Mouse (Mus musculus): Measurements from ENCODE around the gene Cdkal1. TPM values are rescaled to one million over a fixed set of nuclear protein-coding genes. Genes with fewer than 3 reads are reported as not detected.

Gene Cdkal1
- polyA plus RNA-seq, 2 experiments: 2.0 to 7.7 TPM

- no peaks in the 10 kb centered on the region for H3K4me1 ChIP-seq (replicated peaks; ENCODE audit: control insufficient read depth in 2 of 2, insufficient read depth in 2 of 2, low read length in 1 of 2)
- no peak overlapping the region for H3K4me2 ChIP-seq (ENCODE audit: low read depth)
- H3K9me3 ChIP-seq (ENCODE audit: control insufficient read depth, low read length): no peaks in the 10 kb centered on the region
- no peak for TF ChIP-seq EP300 (IDR thresholded peaks at IDR 0.05; ENCODE audit: low read depth)
- no peak for TF ChIP-seq CTCF (IDR thresholded peaks at IDR 0.05; ENCODE audit: low read depth)
- H3K9ac ChIP-seq (replicated peaks): no peak overlapping the region
- H3K27ac ChIP-seq: no peak overlapping the region
- ATAC-seq (ENCODE audit: insufficient read depth) (no peak), DNase-seq (ENCODE audit: low read depth in 3 of 3, low spot score in 3 of 3) (no peak)
- no peaks in the 10 kb centered on the region for H3K27me3 ChIP-seq (ENCODE audit: control insufficient read depth, insufficient read depth, low read length)
- WGBS (ENCODE audit: insufficient replicate concordance): 39% methylated on average over 2 of the region's 2 CpGs
- no peak overlapping the region for H3K4me3 ChIP-seq (ENCODE audit: insufficient read depth in 1 of 2, low read depth in 2 of 2, low read length in 2 of 2)
- no peaks in the 10 kb centered on the region for H3K36me3 ChIP-seq (replicated peaks; ENCODE audit: control insufficient read depth, insufficient read depth, low read depth)
These were observed 543.4 kb downstream of the Cdkal1 start for GRCm38 (mm10) chr13:29312026-29312425.

- TF ChIP-seq EP300 (IDR thresholded peaks at IDR 0.05; ENCODE audit: low read depth): no peak
- no peak for TF ChIP-seq CTCF (IDR thresholded peaks at IDR 0.05; ENCODE audit: low read depth)
- ATAC-seq (ENCODE audit: insufficient read depth) (no peak), DNase-seq (ENCODE audit: low read depth in 3 of 3, low spot score in 3 of 3) (no peak)
- no peaks in the 10 kb centered on the region for H3K4me1 ChIP-seq (replicated peaks; ENCODE audit: control insufficient read depth in 2 of 2, insufficient read depth in 2 of 2, low read length in 1 of 2)
- no peaks in the 10 kb centered on the region for H3K27me3 ChIP-seq (ENCODE audit: control insufficient read depth, insufficient read depth, low read length)
- H3K4me3 ChIP-seq (ENCODE audit: insufficient read depth in 1 of 2, low read depth in 2 of 2, low read length in 2 of 2): no peak overlapping the region
- no peaks in the 10 kb centered on the region for H3K36me3 ChIP-seq (replicated peaks; ENCODE audit: control insufficient read depth, insufficient read depth, low read depth)
- 38% methylated on average over 6 of the region's 6 CpGs for WGBS (ENCODE audit: insufficient replicate concordance)
- no peak overlapping the region for H3K27ac ChIP-seq
- no peak overlapping the region for H3K9ac ChIP-seq (replicated peaks)
- H3K9me3 ChIP-seq (ENCODE audit: control insufficient read depth, low read length): no peaks in the 10 kb centered on the region
- no peak overlapping the region for H3K4me2 ChIP-seq (ENCODE audit: low read depth)
These were observed 548.1 kb downstream of the Cdkal1 start for GRCm38 (mm10) chr13:29307420-29307819.

- no peak for ATAC-seq (ENCODE audit: insufficient read depth)
- H3K4me3 ChIP-seq (ENCODE audit: insufficient read depth in 1 of 2, low read depth in 2 of 2, low read length in 2 of 2): no peak overlapping the region
- no peaks in the 10 kb centered on the region for H3K4me1 ChIP-seq (replicated peaks; ENCODE audit: control insufficient read depth in 2 of 2, insufficient read depth in 2 of 2, low read length in 1 of 2)
- H3K36me3 ChIP-seq (replicated peaks; ENCODE audit: control insufficient read depth, insufficient read depth, low read depth): no peaks in the 10 kb centered on the region
- TF ChIP-seq CTCF (IDR thresholded peaks at IDR 0.05; ENCODE audit: low read depth) (no peak), EP300 (IDR thresholded peaks at IDR 0.05; ENCODE audit: low read depth) (no peak)
- no peak overlapping the region for H3K27ac ChIP-seq
- no peaks in the 10 kb centered on the region for H3K9me3 ChIP-seq (ENCODE audit: control insufficient read depth, low read length)
- H3K9ac ChIP-seq (replicated peaks): no peak overlapping the region
- 63% methylated on average over 9 of the region's 9 CpGs for WGBS (ENCODE audit: insufficient replicate concordance)
- no peaks in the 10 kb centered on the region for H3K27me3 ChIP-seq (ENCODE audit: control insufficient read depth, insufficient read depth, low read length)
- H3K4me2 ChIP-seq (ENCODE audit: low read depth): no peak overlapping the region
- no peak for DNase-seq (ENCODE audit: low read depth in 3 of 3, low spot score in 3 of 3)
These were observed 562.8 kb downstream of the Cdkal1 start for GRCm38 (mm10) chr13:29292608-29293240.

- H3K27me3 ChIP-seq (ENCODE audit: control insufficient read depth, insufficient read depth, low read length): no peaks in the 10 kb centered on the region
- DNase-seq (ENCODE audit: low read depth in 3 of 3, low spot score in 3 of 3) (no peak), ATAC-seq (ENCODE audit: insufficient read depth) (no peak)
- no peak for TF ChIP-seq CTCF (IDR thresholded peaks at IDR 0.05; ENCODE audit: low read depth)
- no peak for TF ChIP-seq EP300 (IDR thresholded peaks at IDR 0.05; ENCODE audit: low read depth)
- no peaks in the 10 kb centered on the region for H3K9me3 ChIP-seq (ENCODE audit: control insufficient read depth, low read length)
- H3K4me1 ChIP-seq (replicated peaks; ENCODE audit: control insufficient read depth in 2 of 2, insufficient read depth in 2 of 2, low read length in 1 of 2): no peaks in the 10 kb centered on the region
- H3K27ac ChIP-seq: no peak overlapping the region
- no peaks in the 10 kb centered on the region for H3K36me3 ChIP-seq (replicated peaks; ENCODE audit: control insufficient read depth, insufficient read depth, low read depth)
- H3K9ac ChIP-seq (replicated peaks): no peak overlapping the region
- 35% methylated on average over 4 of the region's 4 CpGs for WGBS (ENCODE audit: insufficient replicate concordance)
- H3K4me3 ChIP-seq (ENCODE audit: insufficient read depth in 1 of 2, low read depth in 2 of 2, low read length in 2 of 2): no peak overlapping the region
- no peak overlapping the region for H3K4me2 ChIP-seq (ENCODE audit: low read depth)
These were observed 564.9 kb downstream of the Cdkal1 start for GRCm38 (mm10) chr13:29290569-29290968.

GRCm38 (mm10) chr13:29285058-29285457 is 570.4 kb downstream of the Cdkal1 start:
- Histone ChIP-seq H3K4me2 (ENCODE audit: low read depth) (no peak overlapping the region), H3K27ac (no peak overlapping the region)

More at GRCm38 (mm10) chr13:29285058-29285457, 570.4 kb downstream of the Cdkal1 start:
- H3K9ac ChIP-seq (replicated peaks): no peak overlapping the region
- no peak for TF ChIP-seq CTCF (IDR thresholded peaks at IDR 0.05; ENCODE audit: low read depth)
- no peak for TF ChIP-seq EP300 (IDR thresholded peaks at IDR 0.05; ENCODE audit: low read depth)
- H3K4me3 ChIP-seq (ENCODE audit: insufficient read depth in 1 of 2, low read depth in 2 of 2, low read length in 2 of 2): no peak overlapping the region
- 40% methylated on average over 3 of the region's 3 CpGs for whole genome bisulfite sequencing (ENCODE audit: insufficient replicate concordance)
- H3K27me3 ChIP-seq (ENCODE audit: control insufficient read depth, insufficient read depth, low read length): no peaks in the 10 kb centered on the region
- DNase-seq (ENCODE audit: low read depth in 3 of 3, low spot score in 3 of 3) (no peak), ATAC-seq (ENCODE audit: insufficient read depth) (no peak)
- no peaks in the 10 kb centered on the region for H3K9me3 ChIP-seq (ENCODE audit: control insufficient read depth, low read length)
- no peaks in the 10 kb centered on the region for H3K36me3 ChIP-seq (replicated peaks; ENCODE audit: control insufficient read depth, insufficient read depth, low read depth)
- H3K4me1 ChIP-seq (replicated peaks; ENCODE audit: control insufficient read depth in 2 of 2, insufficient read depth in 2 of 2, low read length in 1 of 2): no peaks in the 10 kb centered on the region

All from liver, embryonic 14.5 days (tissue).